Mouse (Mus musculus) stomach, postnatal 0 days (tissue): ENCODE measurements at regions not wholly inside any gene's neighbourhood (a gene's known extent, or its start where the extent isn't known, plus 50 kb on each side); places are given as distances from the start of the nearest gene placed in this dataset.

Source experiments
- CTCF ChIP-seq: IDR thresholded peaks from 2 replicates; pipeline ENCODE4 v1.5.1; 2016; ENCODE audit warnings: antibody characterized with exemption, low read depth, mild to moderate bottlenecking, moderate library complexity
- EP300 ChIP-seq: optimal IDR thresholded peaks from 2 replicates; pipeline ENCODE3; 2016; ENCODE audit warnings: antibody characterized with exemption

- TF ChIP-seq CTCF (no peak), EP300 (no peak)
Measured at GRCm38 (mm10) chr3:128829371-128830160, 370.1 kb upstream of the Pitx2 start.
